Mouse (Mus musculus) lung, postnatal 25 days (tissue): ENCODE results near the gene Wdr45.
"Not testable (repeated sequence)": the region's sequence is repeated elsewhere in the genome, so short reads cannot be mapped to it uniquely, and the experiment has no call there.

ENCODE experiments used
- DNase-seq: peaks from one replicate; pipeline ENCODE4 v3.0.0; 2022; ENCODE audit warnings: low spot score

Wdr45 gene

DNA sequence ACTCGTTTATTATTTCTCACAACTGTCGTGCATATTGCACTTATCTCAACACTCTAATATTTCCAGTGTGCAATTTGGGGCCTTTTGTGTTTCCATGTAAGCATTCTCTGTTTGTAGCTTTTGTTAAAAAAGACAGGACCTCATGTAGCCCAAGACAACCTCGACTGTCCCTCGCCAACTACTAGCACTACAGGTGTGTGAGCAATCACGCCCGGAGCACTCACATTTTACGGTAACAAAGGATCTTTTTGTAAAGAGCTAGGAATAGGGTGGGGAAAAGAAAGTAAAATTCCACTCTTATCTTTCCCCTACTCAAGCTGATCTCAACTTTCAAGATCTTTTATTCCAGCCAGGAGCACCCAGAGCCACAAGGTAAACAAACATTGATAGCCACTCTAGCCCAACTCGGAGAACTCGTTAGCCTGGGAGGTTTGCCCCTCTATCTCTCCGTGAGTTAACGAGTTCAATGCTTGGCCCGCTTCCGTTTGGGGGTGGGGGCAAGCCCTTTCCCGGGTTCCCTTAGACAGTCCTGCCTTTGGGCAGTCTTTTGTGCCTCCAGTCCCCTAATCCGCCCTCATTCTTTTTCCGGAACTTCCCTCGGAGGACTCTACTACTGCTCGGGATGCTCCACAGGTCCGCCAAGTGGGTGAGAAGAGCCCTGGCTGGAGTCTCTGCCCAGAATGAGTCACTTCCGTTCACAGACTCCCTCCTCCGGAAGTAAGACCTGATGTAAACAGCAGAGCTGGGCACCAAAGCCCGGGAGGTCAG lies 7.6 kb downstream of the Wdr45 start, which contains the start of gene Gm45208:
Gene Gm45208, plus strand, starts transcription at position 732 of the 768 bp plus-strand sequence.
- DNase-seq = peak; percentile 82

DNA sequence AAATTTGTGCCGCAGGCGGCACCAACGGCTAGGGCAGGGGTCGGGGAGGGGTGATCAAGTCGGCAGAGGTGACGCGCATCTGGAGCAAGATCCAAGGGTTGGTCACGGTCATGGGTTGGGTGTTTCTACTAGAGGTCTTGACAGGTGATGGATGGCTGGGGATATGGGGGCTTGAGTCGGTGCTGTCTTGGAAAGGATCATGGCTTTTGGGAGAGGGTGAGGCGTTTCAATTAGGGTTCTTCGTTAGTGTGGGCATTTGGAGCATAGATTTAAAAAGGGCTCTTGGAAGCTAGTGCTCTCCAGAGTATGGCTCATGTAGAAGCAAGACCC lies 8.1 kb downstream of the Wdr45 start:
- DNase-seq = no peak

DNA sequence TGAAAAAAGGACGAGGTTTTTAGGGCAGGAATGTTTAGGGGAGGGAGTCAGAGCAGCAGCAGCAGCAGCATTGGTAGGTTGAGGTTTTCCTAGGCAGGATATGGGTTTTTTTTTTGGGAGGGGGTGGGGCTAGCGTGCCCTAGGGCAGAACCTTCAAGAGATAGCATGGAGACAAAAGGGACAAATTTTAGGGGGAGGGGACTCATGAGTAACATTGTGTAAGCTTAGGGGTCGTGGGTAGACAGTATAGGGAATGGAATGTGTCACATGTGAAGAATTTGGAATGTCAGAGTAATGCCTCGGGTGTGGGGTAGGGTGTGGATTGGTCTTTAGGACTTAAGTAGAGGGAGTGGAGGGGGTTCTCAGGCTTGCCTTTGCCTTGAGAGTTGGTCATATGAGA lies 8.6 kb downstream of the Wdr45 start:
- no peak for DNase-seq

DNA sequence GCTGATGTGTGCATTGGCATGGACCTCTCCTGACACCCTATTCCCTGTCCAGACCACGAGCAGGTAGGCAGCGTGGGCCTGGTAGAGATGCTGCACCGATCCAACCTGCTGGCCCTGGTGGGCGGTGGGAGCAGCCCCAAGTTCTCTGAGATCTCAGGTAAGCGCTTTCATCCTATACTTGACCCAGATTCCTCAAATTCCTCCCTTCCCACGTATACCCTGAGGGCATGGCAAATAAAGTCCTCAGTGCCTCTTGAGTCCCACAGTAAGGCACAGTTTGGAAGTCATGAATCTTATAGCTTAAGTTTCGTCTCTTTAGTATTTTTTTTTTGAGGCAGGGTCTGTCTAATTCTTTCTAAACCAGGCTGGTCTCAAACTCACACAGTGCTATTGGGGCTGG lies 10.0 kb downstream of the Wdr45 start:
- DNase-seq = peak; percentile 22

GRCm38 (mm10) chrX:7725841-7726240 lies 11.7 kb downstream of the Wdr45 start:
- no peak for DNase-seq

DNA sequence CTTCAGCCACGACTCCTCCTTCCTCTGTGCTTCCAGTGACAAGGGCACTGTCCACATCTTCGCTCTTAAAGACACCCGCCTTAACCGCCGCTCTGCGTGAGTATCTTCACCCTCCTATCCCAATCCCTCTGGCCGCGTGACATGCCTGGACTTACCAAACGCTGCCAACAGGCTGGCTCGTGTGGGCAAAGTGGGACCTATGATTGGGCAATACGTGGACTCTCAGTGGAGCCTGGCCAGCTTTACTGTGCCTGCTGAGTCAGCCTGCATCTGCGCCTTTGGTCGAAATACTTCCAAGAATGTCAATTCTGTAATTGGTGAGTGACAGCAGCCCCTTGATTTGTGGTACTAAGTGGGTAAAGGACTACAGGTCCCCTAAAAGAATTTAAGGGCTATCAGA lies 13.0 kb downstream of the Wdr45 start:
- DNase-seq = no peak

DNA sequence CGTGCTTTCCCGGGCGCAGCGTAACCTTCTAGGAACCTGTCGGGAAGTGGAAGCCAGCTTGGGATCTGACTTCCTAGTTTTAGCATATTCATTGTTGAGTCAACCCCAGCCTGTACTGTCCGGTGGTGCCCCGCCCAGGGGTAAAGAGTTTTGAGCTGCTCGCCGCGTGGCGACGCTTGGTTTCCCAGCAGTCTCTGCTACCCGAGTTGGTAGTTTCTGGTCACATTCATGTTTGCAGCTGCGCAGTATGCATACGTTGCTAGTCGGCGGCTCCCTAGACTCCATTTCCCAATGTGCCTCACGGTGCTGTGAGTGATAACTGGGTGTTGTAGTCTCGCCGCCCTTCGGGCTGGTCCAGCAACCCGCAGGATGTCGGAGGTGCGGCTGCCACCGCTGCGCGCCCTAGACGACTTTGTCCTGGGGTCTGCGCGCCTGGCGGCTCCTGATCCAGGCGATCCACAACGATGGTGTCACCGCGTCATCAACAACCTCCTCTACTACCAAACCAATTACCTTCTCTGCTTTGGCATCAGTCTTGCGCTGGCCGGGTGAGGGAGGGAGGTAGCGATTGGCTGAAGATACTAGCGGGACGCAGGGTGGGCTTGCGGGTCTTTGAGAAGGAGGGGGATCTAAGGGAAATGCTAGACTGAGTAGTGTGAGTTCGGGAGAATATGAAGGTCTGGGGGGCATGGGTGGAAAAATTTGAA lies 14.2 kb downstream of the Wdr45 start, which contains the start of gene Praf2:
Gene Praf2, plus strand, starts transcription at position 225 of the 707 bp plus-strand sequence.
- DNase-seq = peak; percentile 84

- no peak for DNase-seq
Observed at GRCm38 (mm10) chrX:7728922-7729265, 14.8 kb downstream of the Wdr45 start.

GRCm38 (mm10) chrX:7733571-7734156 lies 19.5 kb downstream of the Wdr45 start:
- DNase-seq = peak; percentile 70

- DNase-seq = peak; percentile 45
Observed at GRCm38 (mm10) chrX:7739336-7740081, 25.4 kb downstream of the Wdr45 start.

GRCm38 (mm10) chrX:7740082-7740819 lies 26.1 kb downstream of the Wdr45 start:
- peak; percentile 71 for DNase-seq

DNA sequence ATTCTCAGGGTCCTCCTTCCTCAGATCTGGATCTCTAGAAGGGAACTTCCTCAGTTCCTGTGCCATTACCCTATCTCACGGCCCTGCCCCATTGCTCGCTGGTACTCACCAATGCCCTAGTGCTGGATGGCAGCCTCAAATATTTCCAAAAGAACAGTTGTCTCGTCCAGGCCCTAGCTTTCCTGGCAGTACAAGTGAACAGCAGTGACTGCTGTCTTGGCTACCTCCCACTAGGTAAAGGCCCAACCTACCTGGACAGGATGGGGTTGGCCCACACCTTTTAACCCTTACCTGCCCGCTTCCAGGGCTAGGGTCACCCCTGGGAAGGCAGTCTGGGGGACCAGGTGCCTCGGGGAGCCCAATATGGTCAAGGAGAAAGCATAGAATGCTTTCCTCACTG lies 27.0 kb downstream of the Wdr45 start:
- no peak for DNase-seq

DNA sequence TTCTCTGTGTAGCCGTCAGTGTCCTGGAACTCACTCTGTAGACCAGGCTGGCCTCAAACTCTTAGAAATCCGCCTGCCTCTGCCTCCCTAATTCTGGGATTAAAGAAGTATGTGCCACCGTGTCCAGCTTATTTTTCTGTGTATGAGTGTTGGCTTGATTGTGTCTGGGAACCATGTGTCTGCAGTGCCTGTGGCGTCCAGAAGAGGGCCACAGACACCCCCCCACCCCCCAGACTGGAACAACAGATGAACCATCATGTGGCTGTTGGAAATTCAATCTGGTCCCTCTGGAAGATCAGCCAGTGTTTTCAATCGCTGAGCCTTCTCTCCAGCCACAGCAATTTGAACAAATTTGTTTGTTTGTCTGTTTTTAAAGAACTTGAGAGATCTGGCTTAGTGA lies 29.3 kb downstream of the Wdr45 start:
- DNase-seq = no peak

DNA sequence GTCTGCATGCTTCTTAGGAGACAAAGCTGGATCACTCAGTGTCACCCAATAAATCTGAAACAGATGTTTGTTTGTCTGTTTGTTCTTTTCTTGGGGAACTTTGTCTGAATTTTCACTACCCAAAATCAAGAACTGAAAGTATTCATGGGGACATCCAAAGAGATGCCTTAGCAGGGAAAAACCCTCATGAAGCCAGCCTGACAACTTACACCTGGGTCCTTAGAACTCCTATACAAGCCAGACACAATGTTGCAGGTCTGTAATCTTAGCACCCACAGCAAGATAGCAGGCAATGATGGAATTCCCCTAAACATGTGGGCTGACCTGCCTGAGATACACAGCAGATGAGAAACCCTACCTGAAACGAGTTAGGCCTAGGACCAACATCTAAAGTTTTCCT lies 30.8 kb downstream of the Wdr45 start:
- no peak for DNase-seq

DNA sequence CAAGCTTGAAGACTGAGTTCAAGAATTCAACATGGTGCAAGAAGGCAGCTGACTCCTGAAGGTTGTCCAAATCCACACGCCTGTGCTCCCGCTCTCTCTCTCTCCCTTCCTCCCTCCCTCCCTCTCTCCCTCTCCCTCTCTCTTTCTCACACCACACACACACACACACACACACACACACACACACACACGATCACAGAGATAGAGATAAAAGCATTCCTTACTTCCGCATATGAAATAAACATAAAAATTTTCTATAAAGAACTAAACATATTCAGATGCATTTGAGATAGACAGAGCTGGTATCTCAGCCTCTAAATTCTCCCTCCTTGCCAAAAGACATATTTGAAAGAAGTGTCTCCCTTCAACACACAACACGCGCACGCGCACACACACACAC lies 31.3 kb downstream of the Wdr45 start:
- no peak for DNase-seq

- peak; percentile 55 for DNase-seq
Observed at GRCm38 (mm10) chrX:7750432-7751116, 36.4 kb downstream of the Wdr45 start, which contains the start of gene Ccdc120. Ccdc120 (minus strand) TSS chrX:7750905.

- not testable (repeated sequence) for DNase-seq
Observed at GRCm38 (mm10) chrX:7753627-7754026, 39.5 kb downstream of the Wdr45 start.

DNA sequence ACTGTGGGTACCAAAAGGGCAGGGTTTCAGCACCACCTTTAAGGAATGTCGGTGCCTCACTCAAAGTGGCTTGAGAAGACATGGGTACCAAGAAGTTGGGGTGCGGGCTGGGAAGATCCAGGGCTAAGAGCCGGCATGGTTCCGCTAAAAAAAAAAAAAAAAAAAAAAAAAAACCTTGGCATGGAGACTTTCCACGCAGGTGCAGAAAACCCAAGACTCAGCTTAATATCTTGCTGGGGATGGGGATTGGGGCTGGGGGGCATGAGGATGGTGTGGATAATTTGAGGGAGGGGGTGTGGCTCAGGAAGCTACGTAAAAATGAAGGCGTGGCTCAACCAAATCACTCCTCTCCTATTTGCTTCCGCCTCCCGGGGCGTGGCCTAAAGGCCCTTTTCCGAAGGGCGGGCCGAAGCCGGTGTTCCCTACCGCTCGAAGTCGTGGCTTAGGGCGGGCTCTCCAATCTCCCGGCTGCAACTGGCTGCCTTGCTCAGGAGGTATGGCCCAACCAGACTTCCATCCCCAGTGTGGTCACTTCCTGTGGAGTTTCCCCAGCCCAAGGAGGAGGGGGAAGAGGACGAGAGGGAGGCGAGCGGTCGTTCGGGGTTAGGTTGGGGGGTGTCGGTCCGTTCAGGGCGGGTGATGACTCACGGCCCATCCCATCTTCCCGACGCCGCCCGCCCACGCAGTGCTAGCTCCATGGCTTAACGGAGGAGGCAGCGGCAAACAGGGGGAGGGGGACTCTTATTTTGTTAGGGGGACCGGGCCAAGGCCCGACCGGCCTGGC lies 48.2 kb downstream of the Wdr45 start, which contains the start of gene Tfe3:
Gene Tfe3, plus strand, starts transcription at position 424 of the 784 bp plus-strand sequence.
- DNase-seq = peak; percentile 95

GRCm38 (mm10) chrX:7762921-7763197 lies 48.7 kb downstream of the Wdr45 start:
- DNase-seq = no peak

DNA sequence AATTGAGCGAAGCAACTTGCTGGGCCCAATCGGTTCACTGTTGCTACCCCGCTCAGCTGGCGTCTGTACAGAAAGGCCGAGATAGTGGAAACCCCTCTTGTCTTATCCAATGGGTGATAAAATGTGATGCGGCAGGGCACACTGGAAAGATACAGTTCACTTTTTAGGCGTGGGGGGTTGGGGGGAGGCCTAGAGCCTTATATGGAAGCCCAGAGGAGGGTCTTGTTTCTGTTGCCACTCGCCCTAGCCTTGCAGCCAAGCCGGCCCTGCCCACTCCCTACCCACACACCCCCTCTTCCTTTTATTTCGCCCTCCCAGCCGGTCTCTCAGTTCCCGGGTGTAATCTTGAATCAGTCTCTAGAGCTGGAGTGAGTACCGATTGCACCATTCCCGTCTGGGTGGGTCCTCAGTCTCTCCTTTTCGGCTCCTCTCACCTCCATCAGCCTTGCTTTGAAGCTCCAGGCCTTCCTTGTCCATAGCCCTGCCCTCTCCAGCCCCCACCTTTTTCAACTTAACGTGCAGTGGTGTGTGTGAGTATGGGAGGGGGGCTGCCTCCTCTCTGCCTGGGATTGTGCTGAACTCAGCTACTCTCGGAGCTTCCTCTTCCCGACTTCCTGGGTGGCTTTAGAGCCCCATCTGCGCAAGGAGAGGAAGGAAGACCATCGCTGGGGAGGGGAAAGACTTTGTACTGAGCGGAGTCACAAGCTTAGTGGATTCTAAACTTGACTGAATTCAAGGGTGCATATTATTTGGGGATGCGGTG lies 49.7 kb downstream of the Wdr45 start:
- DNase-seq = peak; percentile 66
